Mouse (Mus musculus): ENCODE results near the gene Arvcf.
A peak's percentile ranks its signal among the peaks of the same experiment; 100 is the strongest.

Arvcf gene

DNA sequence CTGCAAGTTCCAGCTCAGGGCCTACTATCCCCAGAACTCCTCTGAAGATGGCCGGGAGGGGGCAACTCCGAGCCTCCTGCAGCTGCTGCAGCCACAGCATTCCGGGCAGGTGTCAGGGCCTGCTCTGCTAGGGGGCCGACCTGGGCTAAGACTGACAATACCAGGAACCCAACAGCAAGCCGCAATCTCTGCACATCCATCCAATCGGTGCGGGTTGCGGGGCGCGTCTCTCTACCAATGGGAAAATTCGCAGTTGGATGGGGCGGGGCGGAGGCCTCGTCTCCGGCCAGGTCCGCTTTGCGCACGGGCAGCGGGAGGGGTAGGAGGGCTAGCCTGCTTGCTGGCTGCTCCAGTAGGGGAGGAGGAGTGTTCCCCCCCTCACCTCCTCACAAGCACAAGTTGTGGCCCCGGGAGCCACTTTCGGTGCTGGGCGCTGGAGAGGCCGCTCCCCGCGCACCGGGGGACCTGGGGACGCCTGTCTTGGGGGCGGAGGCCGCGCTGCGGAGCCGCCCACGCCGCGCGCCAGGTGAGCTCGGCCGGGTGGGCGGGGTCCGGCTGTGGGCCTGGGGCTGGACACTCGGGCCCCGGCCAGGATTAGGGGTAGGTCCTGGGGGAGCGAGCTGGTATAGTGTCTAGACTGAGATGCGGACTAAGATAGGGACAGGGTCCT is at the start of gene Arvcf, which contains the start of gene Tango2:
TSS of gene Arvcf (plus strand) at position 252 of the 670 bp plus-strand sequence.
TSS of gene Tango2 (minus strand) at position 173 of the 670 bp plus-strand sequence.
- peak; percentile 95 for DNase-seq

DNA sequence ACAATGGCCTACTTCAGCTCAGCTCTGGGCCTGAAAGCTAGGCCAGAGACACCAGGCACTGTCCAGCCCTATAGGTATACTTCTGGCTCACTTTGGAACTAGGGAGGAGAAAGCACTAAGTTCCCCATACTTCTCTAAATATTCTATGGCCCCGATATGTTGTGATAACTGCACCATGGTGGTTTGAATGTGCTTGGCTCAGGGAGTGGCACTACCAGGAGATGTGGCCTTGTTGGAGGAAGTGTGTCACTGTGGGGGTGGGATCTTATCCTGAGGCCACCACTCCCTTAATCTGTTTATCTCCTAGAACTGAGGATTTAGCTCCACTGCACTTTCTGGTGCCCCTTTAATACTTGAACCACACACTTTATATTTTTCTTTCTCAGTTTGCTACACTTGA is 39.8 kb upstream of the Arvcf start:
- no peak for DNase-seq

- no peak for DNase-seq
These were observed 29.0 kb upstream of the Arvcf start for GRCm38 (mm10) chr16:18318992-18319391.

DNA sequence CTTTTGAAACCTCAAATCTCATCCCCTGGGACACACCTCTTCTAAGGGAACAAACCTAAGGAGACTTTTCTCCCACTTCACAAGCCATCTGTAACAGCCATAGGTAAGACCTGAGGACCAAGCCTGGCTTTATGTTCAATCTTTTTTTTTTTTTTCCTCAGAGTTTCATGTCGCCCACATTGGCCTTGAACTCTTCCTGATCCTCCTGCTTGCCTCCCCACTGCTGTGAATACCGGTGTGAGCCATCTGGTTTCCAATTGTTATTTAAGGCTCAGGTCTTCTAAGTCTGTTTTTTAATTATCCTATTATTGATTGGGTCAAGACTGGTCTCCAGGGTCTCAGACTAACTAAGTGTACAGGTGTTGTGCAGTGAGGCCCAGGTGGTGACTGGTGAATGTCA is 26.5 kb upstream of the Arvcf start:
- DNase-seq = no peak

GRCm38 (mm10) chr16:18323460-18323859 is 24.5 kb upstream of the Arvcf start:
- no peak for DNase-seq

GRCm38 (mm10) chr16:18324031-18324430 is 24.0 kb upstream of the Arvcf start:
- DNase-seq = no peak

DNA sequence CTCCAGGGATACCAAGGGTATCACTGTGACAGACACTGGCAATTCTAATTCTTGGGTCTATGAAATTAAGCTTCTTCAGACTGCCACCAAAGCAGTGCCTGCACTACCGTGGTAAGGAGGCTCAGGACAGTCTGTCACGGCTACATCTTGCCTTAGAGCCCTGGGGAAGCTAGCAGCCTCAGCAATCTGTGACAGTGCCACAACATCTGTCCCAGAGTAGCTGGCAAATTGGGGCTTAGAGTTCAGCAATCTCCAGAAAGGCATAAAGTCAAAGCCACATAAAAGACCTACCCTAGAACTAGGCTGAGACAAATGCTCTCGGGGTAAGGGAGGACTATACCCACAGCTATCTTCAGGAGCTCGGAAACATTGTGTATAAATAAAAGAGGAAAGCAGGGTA is 22.2 kb upstream of the Arvcf start:
- DNase-seq = no peak

DNA sequence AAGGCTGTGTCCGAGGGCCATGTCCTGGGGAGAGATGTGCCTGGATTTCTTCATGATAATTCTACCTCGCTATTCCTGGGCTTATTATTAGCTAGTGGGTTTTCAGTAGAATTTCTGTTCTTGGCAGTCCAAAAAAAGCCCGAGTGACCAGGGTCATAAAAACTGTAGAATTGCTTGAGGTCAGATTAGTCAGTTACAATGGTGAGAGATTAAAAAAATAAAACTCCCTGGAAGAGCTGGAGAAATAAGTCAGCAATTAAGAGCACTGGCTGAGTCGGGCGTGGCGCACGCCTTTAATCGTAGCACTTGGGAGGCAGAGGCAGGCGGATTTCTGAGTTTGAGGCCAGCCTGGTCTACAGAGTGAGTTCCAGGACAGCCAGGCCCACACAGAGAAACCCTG is 20.0 kb upstream of the Arvcf start:
- DNase-seq = no peak

GRCm38 (mm10) chr16:18328524-18328923 is 19.5 kb upstream of the Arvcf start:
- DNase-seq = no peak

GRCm38 (mm10) chr16:18333976-18334375 is 14.0 kb upstream of the Arvcf start:
- no peak for DNase-seq

DNA sequence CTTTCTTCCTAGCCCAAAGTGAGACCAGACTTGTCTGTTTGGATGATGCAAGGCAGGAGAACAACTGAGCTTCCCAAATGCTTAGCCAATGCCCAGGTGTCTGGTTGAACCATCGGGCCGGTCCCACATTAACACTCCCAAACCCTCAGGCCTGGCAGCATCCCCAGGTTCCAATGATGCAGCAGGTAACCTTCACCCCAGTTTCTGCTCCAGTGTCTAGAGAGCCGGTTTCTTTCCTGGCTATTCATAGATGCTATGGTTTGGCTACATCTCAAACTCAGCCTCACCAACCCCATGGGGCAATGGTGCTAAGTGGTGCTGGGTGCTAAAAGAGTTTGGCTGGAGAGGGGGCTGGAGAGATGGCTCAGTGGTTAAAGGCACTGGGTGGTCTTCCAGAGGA is 12.0 kb upstream of the Arvcf start:
- no peak for DNase-seq

DNA sequence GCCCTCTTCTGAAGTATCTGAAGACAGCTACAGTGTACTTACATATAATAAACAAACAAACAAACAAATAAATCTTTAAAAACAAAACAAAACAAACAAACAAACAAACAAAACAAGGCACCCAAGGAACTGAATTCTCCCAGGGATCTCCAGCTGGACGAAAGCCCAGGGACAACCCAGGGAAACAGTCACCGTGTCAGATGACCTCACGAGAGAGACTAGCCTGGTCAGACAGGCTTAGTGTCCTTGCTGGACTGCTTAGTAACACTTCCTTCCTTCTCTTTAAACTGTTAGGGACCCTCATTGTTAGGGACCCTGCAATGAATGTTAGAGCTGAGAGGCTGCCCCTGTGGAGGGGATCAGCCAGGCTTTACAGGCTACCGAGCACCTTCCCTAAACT is 10.7 kb upstream of the Arvcf start:
- DNase-seq = no peak

- no peak for DNase-seq
These were observed 8.1 kb upstream of the Arvcf start for GRCm38 (mm10) chr16:18339866-18340265.

DNA sequence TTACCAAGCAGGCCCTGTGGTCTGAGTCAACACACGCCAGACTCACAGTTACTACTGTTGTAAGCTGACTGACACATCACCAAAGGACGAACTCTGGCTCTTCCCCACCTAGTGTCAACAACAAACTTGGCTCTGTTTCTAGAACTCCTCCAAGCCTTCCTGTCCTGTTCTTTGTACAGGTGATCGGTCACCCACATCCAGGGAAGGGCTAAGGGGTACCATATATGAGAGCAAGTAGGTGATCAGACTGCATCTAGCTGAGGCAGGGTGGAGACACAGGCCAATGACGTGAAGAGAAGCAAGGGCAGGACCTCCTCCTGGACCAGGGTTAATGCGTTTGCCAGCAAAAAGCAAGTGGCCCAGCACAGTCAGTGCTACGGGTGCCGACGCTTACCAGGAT is 6.4 kb upstream of the Arvcf start:
- no peak for DNase-seq

DNA sequence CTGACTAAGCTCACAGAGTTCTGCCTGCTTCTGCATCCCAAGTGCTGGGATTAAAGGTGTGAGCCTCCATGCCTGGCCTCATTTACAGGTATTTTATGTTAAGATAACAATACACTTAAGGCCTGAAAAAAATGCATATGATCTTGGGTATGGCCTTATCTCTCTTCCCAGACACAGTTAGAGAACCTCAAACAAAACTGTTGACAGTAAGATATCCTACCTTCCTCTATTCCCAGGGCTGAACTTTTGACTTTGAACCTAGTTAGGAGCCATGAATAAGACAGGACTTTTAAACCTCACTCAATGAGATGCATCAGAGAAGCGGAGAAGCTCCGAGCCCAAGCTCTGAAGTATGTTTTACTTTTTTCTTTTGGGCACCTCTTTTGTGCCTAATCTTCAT is 5.9 kb upstream of the Arvcf start:
- DNase-seq = no peak

- no peak for DNase-seq
These were observed 5.1 kb upstream of the Arvcf start for GRCm38 (mm10) chr16:18342650-18343570.

DNA sequence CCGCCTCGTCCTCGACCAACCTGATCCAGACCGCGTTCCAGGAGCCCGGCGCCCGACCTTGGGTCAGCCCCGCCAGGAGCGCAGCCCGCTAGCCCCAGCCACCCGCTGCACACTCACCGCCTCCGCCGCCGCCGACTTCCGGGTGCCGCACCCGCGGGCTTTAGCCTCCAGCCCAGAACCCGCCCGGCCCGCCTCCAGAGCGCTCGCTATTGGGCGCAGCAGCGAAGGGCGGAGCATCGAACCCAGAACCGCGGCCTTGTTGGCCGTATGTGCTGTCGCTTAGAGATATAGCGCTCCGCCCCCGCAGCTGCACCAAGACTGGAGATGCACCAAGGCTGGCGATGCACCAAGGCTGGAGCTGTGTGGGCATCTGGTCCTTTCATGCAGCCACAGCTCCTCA is 4.2 kb upstream of the Arvcf start:
- peak; percentile 99 for DNase-seq

- DNase-seq = peak; percentile 87
These were observed 2.7 kb upstream of the Arvcf start for GRCm38 (mm10) chr16:18345243-18345642.

GRCm38 (mm10) chr16:18348601-18349175 is 706 bp downstream of the Arvcf start:
- DNase-seq = no peak

GRCm38 (mm10) chr16:18349761-18350325 is 1.9 kb downstream of the Arvcf start:
- DNase-seq = no peak

DNA sequence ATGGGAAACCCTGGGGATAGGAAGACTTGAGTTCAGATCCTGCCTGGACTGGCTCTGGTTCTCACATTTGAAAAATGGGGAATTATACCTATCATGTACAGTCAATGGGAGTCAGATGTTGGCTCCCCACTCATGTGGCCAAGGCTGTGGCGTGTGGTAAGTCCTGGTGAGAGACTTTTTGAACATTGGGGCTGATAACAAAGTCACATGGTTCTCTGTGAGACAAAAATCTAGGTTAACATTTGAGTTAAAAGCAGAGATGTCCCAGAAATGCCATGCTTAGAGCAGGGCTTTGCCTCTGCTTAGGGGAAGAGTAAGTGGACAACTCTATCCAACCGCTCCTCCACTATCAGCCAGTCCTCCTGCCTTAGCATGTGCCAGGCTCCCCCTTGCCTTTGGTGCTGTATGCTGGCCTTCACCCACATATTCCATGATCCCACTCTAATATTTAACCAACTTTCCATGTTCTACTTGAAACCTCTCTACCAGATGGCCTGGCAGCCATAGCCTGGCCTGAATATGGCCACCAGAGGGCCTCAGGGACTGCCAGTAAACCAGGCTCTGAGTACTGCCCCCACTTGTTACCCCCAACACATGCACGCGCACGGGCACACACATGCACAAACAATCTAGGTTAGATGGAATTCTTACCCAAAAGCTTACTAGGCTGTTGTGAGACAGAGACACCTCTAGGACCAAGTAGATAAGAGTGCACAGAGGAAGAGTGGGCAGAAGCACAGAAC is 3.5 kb downstream of the Arvcf start:
- DNase-seq = no peak

- DNase-seq = no peak
These were observed 5.1 kb downstream of the Arvcf start for GRCm38 (mm10) chr16:18353106-18353505.

GRCm38 (mm10) chr16:18356961-18357360 is 9.0 kb downstream of the Arvcf start:
- DNase-seq = no peak
